Mouse (Mus musculus) heart, adult 2 months (tissue): ENCODE measurements at regions not wholly inside any gene's neighbourhood (a gene's known extent, or its start where the extent isn't known, plus 50 kb on each side); places are given as distances from the start of the nearest gene placed in this dataset.

Experiments used
- CTCF ChIP-seq: fragments of 200-600 bp; IDR thresholded peaks from 2 replicates; pipeline ENCODE4 v1.8.1; 2022; ENCODE audit warnings: antibody characterized with exemption, mild to moderate bottlenecking, moderate library complexity
- POLR2A ChIP-seq: fragments of 200-500 bp; IDR thresholded peaks from 2 replicates; pipeline ENCODE4 v1.6.1; 2011; ENCODE audit warnings: mild to moderate bottlenecking, low read depth, low read length, control low read depth; ENCODE audit not compliant: insufficient read depth

GRCm38 (mm10) chr11:12837920-12838319 is 373.2 kb upstream of the Cobl start:
- no peak for TF ChIP-seq POLR2A
- TF ChIP-seq CTCF: no peak
